Mouse (Mus musculus) kidney, postnatal 36 days (tissue): ENCODE measurements at regions not wholly inside any gene's neighbourhood (a gene's known extent, or its start where the extent isn't known, plus 50 kb on each side); places are given as distances from the start of the nearest gene placed in this dataset.

Source experiments
- DNase-seq, 2 experiments: peaks; one replicate each; pipeline ENCODE4 v3.0.0; 2021 to 2022; ENCODE audit warnings: mixed read lengths in 2 of 2

DNA sequence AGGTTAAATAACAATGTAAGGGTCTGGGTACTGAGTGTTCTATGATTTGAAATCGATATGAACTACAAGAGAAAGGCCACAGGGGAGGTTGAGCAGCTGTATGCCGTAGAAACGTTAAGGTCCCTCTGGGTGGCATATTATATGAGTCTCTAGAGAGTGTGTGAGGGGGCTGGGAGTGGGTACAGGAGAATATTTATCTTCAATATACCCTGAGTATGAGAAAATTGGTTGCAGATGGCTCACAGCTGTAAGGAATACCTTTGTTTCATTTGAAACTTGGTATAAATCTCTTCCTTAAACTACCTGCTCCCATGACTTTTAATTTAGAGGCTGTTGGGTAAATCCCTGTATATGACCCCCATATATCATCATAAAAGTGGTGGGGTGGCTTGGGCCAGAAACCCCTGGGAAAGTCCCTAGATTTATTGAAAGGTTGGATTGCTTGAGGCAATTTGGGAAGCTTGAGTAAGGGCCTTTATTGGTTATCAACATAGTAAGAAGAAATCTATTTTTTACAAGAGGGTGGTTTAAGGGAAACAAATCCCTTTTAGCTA lies 128.7 kb upstream of the Prkg2 start:
- no peak for DNase-seq

GRCm38 (mm10) chr5:99157973-99158372 lies 120.8 kb upstream of the Prkg2 start:
- peak; percentile 65 to 70 for DNase-seq

GRCm38 (mm10) chr5:99153269-99153850 lies 116.2 kb upstream of the Prkg2 start:
- no peak for DNase-seq

DNA sequence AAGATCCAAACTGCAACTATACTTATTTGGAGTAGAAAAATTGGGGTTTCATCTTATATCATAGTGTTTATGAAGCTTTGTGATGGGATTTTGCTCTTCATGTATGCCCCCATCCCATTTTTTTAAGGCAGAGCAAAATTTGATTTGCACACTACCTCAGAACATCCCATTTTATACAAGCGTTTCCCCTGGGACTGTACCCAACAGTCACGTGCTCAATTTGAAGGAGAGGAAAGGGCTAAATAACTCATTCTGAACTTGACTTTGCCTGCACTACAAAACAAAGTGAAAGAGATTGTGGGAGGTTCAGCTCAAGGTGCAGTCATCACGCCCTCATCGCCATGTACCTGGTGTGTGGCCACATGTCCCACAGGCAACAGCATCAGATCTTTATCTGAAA lies 115.1 kb upstream of the Prkg2 start:
- no peak for DNase-seq

- DNase-seq, result no peak
Measured at GRCm38 (mm10) chr5:99149904-99150303, 112.8 kb upstream of the Prkg2 start.

GRCm38 (mm10) chr5:99132670-99133069 lies 95.5 kb upstream of the Prkg2 start:
- DNase-seq, result no peak

- DNase-seq, result peak; percentile 9 to 14
Measured at GRCm38 (mm10) chr5:99128628-99129027, 91.5 kb upstream of the Prkg2 start.

DNA sequence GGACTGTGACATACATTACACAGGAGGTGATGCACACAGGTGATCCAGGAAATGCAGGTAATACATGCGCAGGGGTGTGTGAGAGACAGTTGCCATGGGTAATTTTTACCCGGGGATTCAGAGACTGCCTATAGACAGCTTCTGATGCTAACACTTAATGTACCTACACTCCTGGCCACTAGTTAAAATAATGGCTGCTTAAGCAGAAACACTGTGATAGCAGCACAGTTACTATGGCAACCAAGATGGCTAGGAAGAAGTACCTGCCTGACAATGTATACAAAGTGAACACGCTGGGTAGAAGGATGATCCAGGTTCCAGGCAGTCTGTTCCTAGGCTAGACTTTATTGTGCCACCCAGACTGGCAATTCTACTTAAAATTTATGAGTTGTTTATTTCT lies 88.3 kb upstream of the Prkg2 start:
- DNase-seq, result no peak

DNA sequence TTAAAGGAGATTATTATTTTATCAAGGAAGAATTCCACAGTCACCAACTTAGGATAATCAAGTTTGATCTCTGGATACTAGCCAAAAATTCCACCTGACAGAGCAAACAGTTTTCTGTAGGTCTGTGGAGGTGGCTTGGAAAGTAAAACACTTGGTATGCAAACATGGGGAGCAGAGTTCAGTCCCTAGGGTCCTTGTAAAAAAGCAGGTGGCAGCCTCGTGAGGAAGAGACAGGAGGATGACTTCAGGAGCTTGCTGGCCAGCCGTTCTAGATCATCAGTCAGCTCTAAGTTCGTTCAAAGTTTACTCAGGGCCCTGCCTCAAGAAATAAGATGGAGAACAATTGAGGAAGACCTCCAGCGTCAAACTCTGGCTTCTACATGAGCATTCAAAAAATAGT lies 74.6 kb upstream of the Prkg2 start:
- DNase-seq, result no peak

DNA sequence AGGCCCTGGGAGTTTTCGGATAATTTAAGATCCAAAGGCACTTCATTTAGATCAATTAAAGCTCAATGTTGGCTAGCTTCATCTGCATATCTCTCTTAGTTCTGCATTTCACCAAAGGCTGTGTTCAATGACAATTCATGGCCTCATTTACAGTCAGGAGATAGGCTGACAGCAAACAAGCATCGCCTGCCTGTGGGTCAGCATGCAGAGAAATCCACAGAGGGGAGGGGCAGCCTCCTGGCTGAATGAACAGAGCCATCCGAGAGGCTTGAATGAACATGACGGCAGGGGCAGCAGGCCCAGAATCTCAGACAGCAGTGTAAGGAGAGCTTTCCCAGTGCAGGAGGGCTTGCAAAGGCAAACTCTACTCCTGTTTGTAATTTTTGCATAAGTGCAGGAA lies 74.1 kb upstream of the Prkg2 start:
- DNase-seq, result no peak

DNA sequence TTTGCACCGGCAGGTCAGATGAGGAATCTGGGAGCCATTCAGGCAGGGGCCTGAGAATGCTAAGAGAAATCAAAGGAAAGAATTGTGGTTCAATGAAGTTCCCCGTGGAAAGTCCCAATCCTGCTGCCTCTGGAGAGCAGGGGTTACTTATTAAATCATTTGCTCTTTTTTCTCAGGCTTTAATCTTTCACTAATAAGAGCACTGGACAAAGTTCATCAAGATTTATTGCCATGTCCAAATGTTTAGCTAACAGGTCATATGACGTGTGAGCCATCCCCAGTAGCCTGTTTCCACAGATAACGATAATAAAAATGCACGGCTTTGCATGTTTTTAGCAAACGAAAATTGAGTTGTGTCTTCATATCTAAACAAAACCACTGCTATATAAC lies 62.6 kb upstream of the Prkg2 start:
- peak; percentile 18 to 49 for DNase-seq

DNA sequence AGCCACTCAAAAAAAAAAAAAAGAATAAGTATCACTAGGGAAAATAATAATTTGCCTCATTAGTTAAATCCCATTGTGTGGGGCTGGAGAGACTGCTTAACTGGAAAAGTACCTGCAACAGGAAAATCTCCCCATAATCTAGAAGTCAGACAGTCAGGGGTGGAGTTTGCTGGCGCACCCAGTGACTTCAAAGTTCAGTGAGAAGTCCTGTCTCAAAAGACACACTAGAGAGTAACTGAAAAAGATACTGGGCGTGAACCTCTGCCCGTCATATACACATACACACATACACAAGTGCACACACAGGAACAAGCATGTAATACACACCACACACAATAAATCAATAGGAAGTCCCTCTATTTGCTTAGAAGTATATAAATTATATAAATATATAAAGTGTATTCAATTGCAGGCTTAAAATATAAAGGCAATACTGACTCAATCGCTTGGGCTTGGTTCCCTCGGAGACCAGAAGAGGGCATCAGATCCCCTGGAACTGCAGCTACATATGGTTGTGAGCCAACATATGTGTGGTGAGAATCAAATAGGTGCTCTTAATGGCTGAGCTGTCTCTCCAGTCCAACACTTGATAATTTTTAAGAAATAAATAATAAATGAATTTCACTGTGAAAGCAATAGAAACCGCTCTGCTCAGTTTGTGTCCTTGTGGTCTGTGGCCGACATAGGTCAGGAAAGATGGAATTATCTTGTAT lies 62.0 kb upstream of the Prkg2 start:
- peak; percentile 31 to 39 for DNase-seq
